ENCODE assay signal across 9 mouse cellular contexts in genomic region chr2:150674900-150675299, GRCm38 (mm10). TPM values are rescaled to one million over a fixed set of nuclear protein-coding genes. Genes with fewer than 3 reads are reported as not detected.
A peak's percentile ranks its signal among the peaks of the same experiment; 100 is the strongest.
DNase-seq lines count a peak whose midpoint lies in the region; ATAC-seq and TF ChIP-seq lines count a peak whose summit lies in the region.
"Had no signal": no experiment of that assay in that cellular context is flagged by ENCODE, and none has a peak within 500 bp of the region (broad histone marks: within the 10 kb centered on the region; RNA-seq: fewer than 3 reads in every experiment).

No protein-coding gene starts in this region.

- TF ChIP-seq CTCF in bone marrow macrophage, adult 2 months (IDR thresholded peaks at IDR 0.05; ENCODE audit: low read depth, low read length), result peak; percentile 37

- H3K9me3 ChIP-seq in hindbrain, embryonic 11.5 days (ENCODE audit: control insufficient read depth, low read length), result no peaks in the 10 kb centered on the region
- H3K9me3 ChIP-seq: megakaryocyte, embryonic 14.5 days had no signal

- H3K4me1 ChIP-seq in bone marrow macrophage, adult 2 months (ENCODE audit: control insufficient read depth, insufficient read depth, low read length), result peaks cover 45% of the 10 kb centered on the region
- no peaks in the 10 kb centered on the region for H3K4me1 ChIP-seq in hindbrain, embryonic 11.5 days (replicated peaks; ENCODE audit: control insufficient read depth, insufficient read depth, low read length)

- H3K27ac ChIP-seq in bone marrow macrophage, adult 2 months (ENCODE audit: insufficient read depth, low read depth, low read length), result peak overlapping the region; percentile 83
- H3K27ac ChIP-seq in hindbrain, embryonic 11.5 days (ENCODE audit: low read depth, low read length), result no peak overlapping the region

- no peak for TF ChIP-seq POLR2A in bone marrow macrophage, adult 2 months (IDR thresholded peaks at IDR 0.05; ENCODE audit: borderline replicate concordance, low read depth, low read length)

- peak; percentile 55 to 85 for DNase-seq in adrenal gland, adult (ENCODE audit: inconsistent age in 2 of 2, low spot score in 1 of 2)
- no peak for DNase-seq in adrenal gland, adult 8-10 months
- DNase-seq in fibroblast of lung, adult 2 months (ENCODE audit: low read depth), result peak; percentile 17
- DNase-seq in hindbrain, embryonic 11.5 days (ENCODE audit: low spot score), result peak; percentile 89
- peak; percentile 73 to 83 for DNase-seq in layer of hippocampus, postnatal 10 days (ENCODE audit: low spot score in 2 of 2)
- DNase-seq in right cerebral cortex, postnatal 25 days, result peak; percentile 53

- peak; percentile 72 for ATAC-seq in hindbrain, embryonic 11.5 days (ENCODE audit: low FRiP score)
- ATAC-seq in megakaryocyte, adult 5-6 weeks (ENCODE audit: poor library complexity, severe bottlenecking), result peak; percentile 51

- 4% methylated on average over 2 of the region's 2 CpGs for WGBS in hindbrain, embryonic 11.5 days

- H3K4me3 ChIP-seq in bone marrow macrophage, adult 2 months (ENCODE audit: insufficient read depth, low read length), result no peak overlapping the region
- no peak overlapping the region for H3K4me3 ChIP-seq in hindbrain, embryonic 11.5 days (ENCODE audit: low read depth, low read length)
- H3K4me3 ChIP-seq: megakaryocyte, embryonic 14.5 days had no signal

- H3K9ac ChIP-seq in hindbrain, embryonic 11.5 days (ENCODE audit: low read depth, low read length), result no peak overlapping the region

- H3K27me3 ChIP-seq in hindbrain, embryonic 11.5 days (ENCODE audit: control insufficient read depth, insufficient read depth, low read length), result peaks cover 6% of the 10 kb centered on the region

- no peaks in the 10 kb centered on the region for H3K36me3 ChIP-seq in hindbrain, embryonic 11.5 days (ENCODE audit: control insufficient read depth, insufficient read depth, low read length)

- H3K4me2 ChIP-seq in hindbrain, embryonic 11.5 days (replicated peaks; ENCODE audit: low read depth, low read length), result no peak overlapping the region

RNA-seq across cellular contexts. Expression of gene Acss1, which starts 6.6 kb away (rescaled TPM):
- total RNA-seq in adrenal gland, adult 8-10 months (2022), result 10 to 100 TPM; 17.3 to 20.6 (median 18.0) TPM
- polyA plus RNA-seq in bone marrow macrophage, adult 2 months (2012; ENCODE audit: insufficient read depth, insufficient read length, missing spikeins), result 9.4 and 9.5 TPM in 2 replicates
- 31.4 and 31.9 TPM in 2 replicates for polyA plus RNA-seq in hindbrain, embryonic 11.5 days (2014; fragmentation: Nextera tagmentation; extraction: Ambion mirVana)
- total RNA-seq in layer of hippocampus, postnatal 10 days (2021), result 10 to 100 TPM; 19.5 to 21.9 TPM
- total RNA-seq in megakaryocyte, adult 5-6 weeks (2015), result 12.4 and 15.1 TPM in 2 replicates
- 14.4 and 15.9 TPM in 2 replicates for total RNA-seq in megakaryocyte, adult 5-6 weeks (2017)

RNA-seq across cellular contexts. Expression of gene Vsx1, which starts 14.3 kb away (rescaled TPM):
- total RNA-seq in adrenal gland, adult 8-10 months (2022), result not detected
- polyA plus RNA-seq in bone marrow macrophage, adult 2 months (2012; ENCODE audit: insufficient read depth, insufficient read length, missing spikeins), result not detected in 2 replicates
- 1.1 and 1.9 TPM in 2 replicates for polyA plus RNA-seq in hindbrain, embryonic 11.5 days (2014; fragmentation: Nextera tagmentation; extraction: Ambion mirVana)
- total RNA-seq in layer of hippocampus, postnatal 10 days (2021), result under 1 TPM; 0.09 to 0.30 TPM
- total RNA-seq in megakaryocyte, adult 5-6 weeks (2015), result not detected in 2 replicates
- total RNA-seq in megakaryocyte, adult 5-6 weeks (2017), result not detected in 2 replicates
